Mouse (Mus musculus): ENCODE results near the gene Tmem255b. TPM values are rescaled to one million over a fixed set of nuclear protein-coding genes. Genes with fewer than 3 reads are reported as not detected.

The Tmem255b gene
- not detected for polyA plus RNA-seq (2017; shearing (Covaris generic))

GRCm38 (mm10) chr8:13434889-13435288, at the start of gene Tmem255b:
TSS of gene Tmem255b (plus strand) at chr8:13435189.

GRCm38 (mm10) chr8:13396725-13397124, 38.3 kb upstream of the Tmem255b start, which contains the start of gene Atp4b:
TSS of gene Atp4b (minus strand) at chr8:13396825.

GRCm38 (mm10) chr8:13404666-13405131, 30.3 kb upstream of the Tmem255b start, which contains the start of gene Grk1:
TSS of gene Grk1 (plus strand) at chr8:13405081.

GRCm38 (mm10) chr8:13493858-13494631, 59.1 kb downstream of the Tmem255b start, which contains the start of gene Gas6:
TSS of gene Gas6 (minus strand) at chr8:13494490.

Other genes starting within 250 kb of the Tmem255b start
- 2.5 TPM for gene Grtp1, start 234.6 kb upstream of the Tmem255b start, polyA plus RNA-seq (2017; shearing (Covaris generic))
- gene Adprhl1, start 181.0 kb upstream of the Tmem255b start, polyA plus RNA-seq (2017; shearing (Covaris generic)), result not detected
- gene Dcun1d2, start 147.1 kb upstream of the Tmem255b start, polyA plus RNA-seq (2017; shearing (Covaris generic)), result 39.7 TPM
- 36.7 TPM for gene Tmco3, start 147.0 kb upstream of the Tmem255b start, polyA plus RNA-seq (2017; shearing (Covaris generic))
- 45.8 TPM for gene Tfdp1, start 96.4 kb upstream of the Tmem255b start, polyA plus RNA-seq (2017; shearing (Covaris generic))
- gene Atp4b, start 38.4 kb upstream of the Tmem255b start, polyA plus RNA-seq (2017; shearing (Covaris generic)), result not detected
- not detected for gene Grk1, start 30.1 kb upstream of the Tmem255b start, polyA plus RNA-seq (2017; shearing (Covaris generic))
- not detected for gene Gas6, start 59.3 kb downstream of the Tmem255b start, polyA plus RNA-seq (2017; shearing (Covaris generic))
- gene 1700029H14Rik, start 127.3 kb downstream of the Tmem255b start, polyA plus RNA-seq (2017; shearing (Covaris generic)), result not detected
- gene Rasa3, start 242.4 kb downstream of the Tmem255b start, polyA plus RNA-seq (2017; shearing (Covaris generic)), result 208 TPM